Mouse (Mus musculus) ES-Bruce4 (cell line): Measurements from ENCODE around the gene Frem2.

Source experiments
- CTCF ChIP-seq: IDR thresholded peaks from one replicate; pipeline ENCODE4 v1.8.1; 2011; ENCODE audit warnings: low read depth, low read length
- EP300 ChIP-seq: IDR thresholded peaks from 2 replicates; pipeline ENCODE4 v1.6.1; 2011; ENCODE audit warnings: low read depth, low read length; ENCODE audit not compliant: insufficient read depth
- POLR2A ChIP-seq: IDR thresholded peaks from one replicate; pipeline ENCODE4 v1.8.1; 2011; ENCODE audit warnings: low read length; ENCODE audit not compliant: insufficient read depth

GRCm38 (mm10) chr3:53552691-53553090, 104.5 kb downstream of the Frem2 start:
- no peak for TF ChIP-seq EP300
- no peak for TF ChIP-seq POLR2A
- no peak for TF ChIP-seq CTCF
